Mouse (Mus musculus) kidney, postnatal 0 days (tissue): ENCODE data around the gene Tbk1. TPM values are rescaled to one million over a fixed set of nuclear protein-coding genes. Genes with fewer than 3 reads are reported as not detected.
A peak's percentile ranks its signal among the peaks of the same experiment; 100 is the strongest.

Experiments
- ATAC-seq: fragments of 200-750 bp; cut with Nextera tagmentation; replicated peaks from 2 replicates; pipeline ENCODE4 v1.8.0; 2017; ENCODE audit warnings: low read depth, moderate number of reproducible peaks, moderate TSS enrichment, moderate library complexity; ENCODE audit not compliant: low FRiP score
- DNase-seq: peaks from one replicate; pipeline ENCODE4 v3.0.0-alpha.2; 2016; ENCODE audit warnings: low spot score
- H3K27ac ChIP-seq: fragments of 300-500 bp; sonication (generic); 2 replicates; pipeline ENCODE4 v1.5.1; 2014; ENCODE audit warnings: mild to moderate bottlenecking
- H3K27me3 ChIP-seq: fragments of 300-500 bp; sonication (generic); 2 replicates; pipeline ENCODE4 v1.6.1; 2014; ENCODE audit warnings: low read length, mixed read lengths; ENCODE audit not compliant: insufficient read depth
- H3K36me3 ChIP-seq: fragments of 300-500 bp; sonication (generic); 2 replicates; pipeline ENCODE4 v1.6.1; 2014; ENCODE audit warnings: low read length, mixed read lengths; ENCODE audit not compliant: insufficient read depth
- H3K4me1 ChIP-seq: fragments of 300-500 bp; sonication (generic); replicated peaks from 2 replicates; pipeline ENCODE4 v1.6.1; 2014; ENCODE audit warnings: antibody characterized with exemption, low read length, mixed read lengths; ENCODE audit not compliant: insufficient read depth
- H3K4me2 ChIP-seq: fragments of 300-500 bp; sonication (generic); 2 replicates; pipeline ENCODE4 v1.6.1; 2014; ENCODE audit warnings: mild to moderate bottlenecking, low read length, moderate library complexity, mixed read lengths
- H3K4me3 ChIP-seq: fragments of 300-500 bp; sonication (generic); replicated peaks from 2 replicates; pipeline ENCODE4 v1.5.1; 2014; ENCODE audit warnings: low read depth, low read length
- H3K9ac ChIP-seq: fragments of 300-500 bp; sonication (generic); 2 replicates; pipeline ENCODE4 v1.6.1; 2014; ENCODE audit warnings: low read depth, low read length
- H3K9me3 ChIP-seq: fragments of 300-500 bp; sonication (generic); replicated peaks from 2 replicates; pipeline ENCODE4 v1.6.1; 2016; ENCODE audit warnings: low read length, inconsistent platforms, mixed read lengths
- CTCF ChIP-seq: IDR thresholded peaks from 2 replicates; pipeline ENCODE4 v1.5.1; 2016; ENCODE audit warnings: antibody characterized with exemption, low read depth, mild to moderate bottlenecking, moderate library complexity
- WGBS: fragments of 180-500 bp; shearing (Covaris S2); extraction: QIAGEN DNeasy Blood & Tissue Kit; methylation state at CpG from one replicate; pipeline ENCODE4 v1.1.7; 2014; 5-methylcytosine and 5-hydroxymethylcytosine counted together
- polyA plus RNA-seq: library from polyadenylated mRNA; unstranded; fragments of >200 nt; fragmentation: Nextera tagmentation; extraction: Ambion mirVana; gene quantifications from 2 replicates; pipeline ENCODE4 v1.2.1, GENCODE M21; 2015

The Tbk1 gene
- 26.5 TPM in 2 replicates for polyA plus RNA-seq

DNA sequence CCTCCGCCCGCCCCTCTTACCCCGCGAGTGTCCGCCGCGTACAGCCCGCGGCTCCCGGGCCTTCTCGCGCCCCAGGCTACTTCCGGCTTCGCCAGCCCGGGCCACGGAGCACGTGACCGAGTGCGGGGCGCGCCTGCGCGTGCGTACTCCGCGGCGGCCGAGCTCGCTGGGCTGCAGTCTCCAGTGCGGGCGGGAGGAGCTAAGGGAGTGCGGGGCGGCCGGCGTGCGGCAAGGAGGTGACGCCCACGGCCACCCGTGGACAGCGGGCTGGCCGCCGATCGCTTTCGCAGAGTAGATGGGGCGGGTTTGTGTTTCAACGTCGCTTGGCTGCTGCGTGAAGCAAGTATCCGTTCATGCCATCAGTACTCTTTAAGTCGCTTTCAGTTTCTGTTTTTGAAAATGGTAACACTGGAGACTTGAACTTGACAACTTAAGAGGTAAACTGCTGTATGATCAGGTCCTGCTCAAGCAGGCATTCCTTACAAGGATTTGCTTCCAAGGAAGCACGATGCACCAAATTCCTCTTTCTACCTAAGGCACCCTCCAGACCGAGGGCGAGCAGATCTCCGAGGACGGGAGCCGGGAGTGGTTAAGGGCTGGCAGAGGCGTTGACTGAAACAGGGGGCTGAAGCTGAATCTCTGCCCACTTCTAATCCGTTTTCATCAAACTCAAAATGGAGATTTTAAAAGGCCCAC, at the start of gene Tbk1:
Tbk1 (minus strand) TSS at position 113 of the 696 bp plus-strand sequence.
- Histone ChIP-seq H3K9me3 (no peaks in the 10 kb centered on the region), H3K4me3 (peak within 1 kb of the TSS; percentile 86), H3K27ac (peak within 1 kb of the TSS; percentile 89), H3K36me3 (peaks cover 19% of the 10 kb centered on the region), H3K9ac (peak within 1 kb of the TSS; percentile 91), H3K27me3 (no peaks in the 10 kb centered on the region), H3K4me2 (peak within 1 kb of the TSS; percentile 67), H3K4me1 (no peaks in the 10 kb centered on the region; the same call in 1 of the 2 replicates)
- no peak for TF ChIP-seq CTCF
- WGBS: under 1% methylated on average over 58 of the region's 58 CpGs
- DNase-seq: peak; percentile 95
- ATAC-seq: peak; percentile 93

DNA sequence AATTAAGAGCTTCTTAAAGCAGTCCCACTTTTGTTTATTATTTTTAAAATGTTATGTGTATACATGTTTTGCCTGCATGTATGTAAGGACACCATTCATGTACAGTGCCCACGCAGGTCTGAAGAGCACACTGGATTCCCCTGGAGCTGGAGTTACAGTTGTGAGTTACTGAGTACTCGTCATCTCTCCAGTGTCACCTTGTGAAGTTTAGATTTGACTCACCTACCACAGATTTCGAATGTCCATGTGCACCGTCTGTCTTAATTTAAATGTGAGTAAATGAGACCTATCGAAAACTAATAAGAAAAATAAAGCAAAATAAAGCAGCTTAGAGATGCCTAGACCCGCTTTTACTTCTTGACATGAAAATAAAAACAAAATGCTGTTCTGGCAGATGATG, 49.7 kb upstream of the Tbk1 start:
- H3K9me3 ChIP-seq: no peaks in the 10 kb centered on the region
- H3K9ac ChIP-seq: no peak overlapping the region
- H3K27ac ChIP-seq: no peak overlapping the region
- H3K4me1 ChIP-seq: no peaks in the 10 kb centered on the region
- H3K27me3 ChIP-seq: 0 out of 2 replicates have a peak, but pooled peaks cover 5% of the 10 kb centered on the region
- no peaks in the 10 kb centered on the region for H3K36me3 ChIP-seq
- no peak overlapping the region for H3K4me2 ChIP-seq
- ATAC-seq (no peak), DNase-seq (no peak)
- H3K4me3 ChIP-seq: no peak overlapping the region
- TF ChIP-seq CTCF: no peak
- WGBS: 87% methylated on average over 6 of the region's 6 CpGs

- H3K9me3 ChIP-seq: no peaks in the 10 kb centered on the region
- no peaks in the 10 kb centered on the region for H3K27me3 ChIP-seq
- no peak overlapping the region for H3K27ac ChIP-seq
- H3K4me2 ChIP-seq: no peak overlapping the region
- 68% methylated on average over 1 of the region's 1 CpGs for WGBS
- no peak for TF ChIP-seq CTCF
- DNase-seq: no peak
- H3K4me1 ChIP-seq: no peaks in the 10 kb centered on the region
- ATAC-seq: no peak
- no peaks in the 10 kb centered on the region for H3K36me3 ChIP-seq
- H3K9ac ChIP-seq: no peak overlapping the region
- H3K4me3 ChIP-seq: no peak overlapping the region
Observed at GRCm38 (mm10) chr10:121634159-121634558, 47.6 kb upstream of the Tbk1 start.

DNA sequence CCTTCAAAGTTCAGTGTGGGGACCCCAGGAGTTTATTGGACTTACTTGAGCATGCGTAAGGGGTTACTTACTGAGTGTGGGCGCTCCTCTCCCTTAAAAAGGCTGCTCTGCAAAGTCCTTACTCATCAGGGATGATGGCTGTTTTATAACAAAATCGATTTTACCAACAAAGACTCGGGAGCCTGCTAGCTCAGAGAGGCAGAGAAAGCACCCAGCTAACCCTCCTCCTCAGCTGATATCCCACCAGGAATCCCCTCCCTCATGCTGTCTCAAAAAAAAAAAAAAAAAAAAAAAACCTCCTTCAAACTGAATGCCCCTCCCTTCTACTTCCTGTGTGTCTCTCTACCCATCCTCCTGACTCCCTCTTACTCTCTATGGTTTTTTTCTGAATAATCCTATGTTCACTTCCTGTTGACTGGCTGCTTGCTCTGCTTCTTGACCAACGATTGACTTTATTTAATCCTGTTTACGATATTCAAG, 42.0 kb upstream of the Tbk1 start:
- WGBS: 91% methylated on average over 6 of the region's 6 CpGs
- no peak for ATAC-seq

GRCm38 (mm10) chr10:121627216-121627852, 40.7 kb upstream of the Tbk1 start:
- Histone ChIP-seq H3K27ac (no peak overlapping the region), H3K9ac (no peak overlapping the region), H3K9me3 (no peaks in the 10 kb centered on the region), H3K36me3 (peaks cover 7% of the 10 kb centered on the region; the same call in 1 of the 2 replicates), H3K4me1 (peaks cover 6% of the 10 kb centered on the region), H3K4me2 (peak overlapping the region; percentile 74; the same call in 1 of the 2 replicates), H3K4me3 (no peak overlapping the region), H3K27me3 (no peaks in the 10 kb centered on the region)
- no peak for TF ChIP-seq CTCF
- ATAC-seq (no peak), DNase-seq (no peak)
- 82% methylated on average over 10 of the region's 10 CpGs for WGBS

More for the DNA sequence above, 42.0 kb upstream of the Tbk1 start:
- Histone ChIP-seq H3K36me3 (no peaks in the 10 kb centered on the region), H3K27ac (no peak overlapping the region), H3K4me2 (no peak overlapping the region), H3K27me3 (no peaks in the 10 kb centered on the region), H3K9me3 (no peaks in the 10 kb centered on the region), H3K9ac (no peak overlapping the region), H3K4me3 (no peak overlapping the region), H3K4me1 (peaks cover 6% of the 10 kb centered on the region)
- no peak for DNase-seq
- TF ChIP-seq CTCF: no peak

GRCm38 (mm10) chr10:121626186-121626882, 39.7 kb upstream of the Tbk1 start, which contains the start of gene Xpot:
TSS of gene Xpot (minus strand) at chr10:121626332.
- Histone ChIP-seq H3K27ac (peak within 1 kb of the TSS; percentile 95), H3K4me2 (peak within 1 kb of the TSS; percentile 74), H3K27me3 (no peaks in the 10 kb centered on the region), H3K36me3 (peaks cover 17% of the 10 kb centered on the region; the same call in 1 of the 2 replicates), H3K4me1 (peaks cover 6% of the 10 kb centered on the region), H3K9me3 (no peaks in the 10 kb centered on the region), H3K4me3 (peak within 1 kb of the TSS; percentile 88), H3K9ac (peak within 1 kb of the TSS; percentile 89)
- ATAC-seq: peak; percentile 99
- WGBS: under 1% methylated on average over 69 of the region's 70 CpGs
- peak; percentile 98 for DNase-seq
- TF ChIP-seq CTCF: no peak
